Mouse (Mus musculus) telencephalon, adult 2 months (tissue): ENCODE measurements around the gene Gm4177.
"Not testable (repeated sequence)": the region's sequence is repeated elsewhere in the genome, so short reads cannot be mapped to it uniquely, and the experiment has no call there.

Experiments used
- DNase-seq: peaks from one replicate; pipeline ENCODE4 v3.0.0-alpha.2; 2011; ENCODE audit warnings: low read depth, low spot score

The Gm4177 gene

GRCm38 (mm10) chr7:21796628-21797027 lies at the start of gene Gm4177:
Gm4177 (minus strand) TSS chr7:21796728.
- DNase-seq: not testable (repeated sequence)

DNA sequence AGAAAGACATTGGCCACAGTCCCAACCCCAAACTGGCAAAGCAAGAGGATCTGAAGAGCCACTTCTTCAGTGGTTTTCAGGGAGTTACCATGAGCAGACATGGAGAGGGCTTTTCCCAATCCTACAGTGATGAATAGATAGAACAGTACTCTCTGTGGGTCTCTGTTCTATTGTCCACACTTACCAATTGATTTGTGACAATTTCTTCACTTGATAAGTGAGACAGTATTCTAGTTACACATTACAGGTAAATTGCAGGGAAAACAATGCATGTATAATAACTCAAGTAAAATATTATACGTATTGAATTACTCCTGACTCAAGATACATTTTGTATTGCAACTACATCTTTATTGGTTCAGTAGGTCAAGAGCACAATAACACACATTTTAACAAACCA lies 47.6 kb upstream of the Gm4177 start, which contains the start of gene Gm5725:
TSS of gene Gm5725 (minus strand) at position 101 of the 400 bp plus-strand sequence.
- DNase-seq: not testable (repeated sequence)

- not testable (repeated sequence) for DNase-seq
These were observed 35.5 kb upstream of the Gm4177 start, which contains the start of gene Vmn1r135 for GRCm38 (mm10) chr7:21832051-21832450. Vmn1r135 (plus strand) TSS chr7:21832351.

GRCm38 (mm10) chr7:21761375-21761774 lies 35.2 kb downstream of the Gm4177 start, which contains the start of gene Gm4175:
Gm4175 (minus strand) TSS chr7:21761475.
- DNase-seq: not testable (repeated sequence)
